Mouse (Mus musculus) v-Abl transformed pro-B cells (cell line): Measurements from ENCODE around the gene Cyp4f37.

Experiments
- in situ Hi-C, 2 experiments: fragments of 400-800 bp; cut with MboI; formaldehyde crosslinking; loops; one replicate each; pipeline ENCODE4 v1.15.1; 2025; ENCODE audit not compliant: unreplicated experiment in 2 of 2

The Cyp4f37 gene

GRCm38 (mm10) chr17:32676040-32676635 lies 55.0 kb downstream of the Cyp4f37 start:
- in situ Hi-C loops = no loop called here

- in situ Hi-C loops = loop anchor here (5.0 to 10.0 kb wide), 2 partner anchors 153 to 336 kb away; no protein-coding TSS in a partner anchor
Observed at GRCm38 (mm10) chr17:32680404-32680803, 59.3 kb downstream of the Cyp4f37 start.

- in situ Hi-C loops = loop anchor here in 1 of 2 experiments (10.0 kb wide), 1 partner anchor 340 kb away; no protein-coding TSS in a partner anchor
Observed at GRCm38 (mm10) chr17:32685048-32685750, 64.1 kb downstream of the Cyp4f37 start, which contains the start of gene Cyp4f15. Gene Cyp4f15 (plus strand): TSS chr17:32685627.
